Comparison of ENCODE assay signal across 15 mouse cellular contexts in the genomic region with DNA sequence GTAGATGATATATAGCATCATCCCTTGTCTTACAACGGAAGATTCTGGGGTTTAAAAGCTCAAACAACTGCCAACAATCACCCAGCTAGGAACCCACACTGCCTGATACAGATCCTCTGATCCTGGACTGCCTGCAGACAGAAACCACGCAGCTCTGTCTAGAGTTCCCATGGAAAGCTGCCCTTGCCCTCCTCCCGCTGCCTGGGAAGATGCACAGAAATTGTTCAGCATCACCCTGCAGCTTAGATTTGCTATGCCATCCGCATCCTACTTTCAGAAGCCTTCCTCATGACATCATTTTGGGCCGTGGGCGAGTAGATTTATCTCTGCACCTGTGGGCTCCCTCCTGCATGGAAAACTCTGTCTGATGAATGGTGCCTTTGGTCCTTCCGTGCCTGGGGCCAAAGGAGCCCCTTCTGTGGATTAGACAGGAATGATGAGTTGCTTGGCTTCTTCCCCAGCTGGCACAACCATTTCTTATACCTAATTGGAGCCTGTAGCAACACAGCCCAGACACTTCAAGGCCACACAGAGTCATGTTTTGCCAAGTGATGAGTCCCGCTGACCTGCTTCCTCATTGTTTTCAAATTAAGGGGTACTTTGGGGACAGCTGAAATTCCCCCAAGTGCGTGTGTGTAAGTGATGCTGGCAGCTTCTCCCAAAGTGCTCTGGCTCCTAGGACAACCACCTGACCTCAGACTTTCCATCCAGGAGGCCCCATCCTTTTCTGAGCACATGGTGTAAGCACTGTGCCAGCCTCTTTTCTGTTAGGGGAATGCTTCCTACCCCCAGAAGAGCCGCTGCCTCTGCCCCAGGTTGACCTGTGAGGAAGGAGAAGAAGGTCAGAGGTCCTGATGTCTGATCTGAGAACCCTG.
DNase-seq lines count a peak whose midpoint lies in the region; ATAC-seq and TF ChIP-seq lines count a peak whose summit lies in the region.
"Had no signal": no experiment of that assay in that cellular context is flagged by ENCODE, and none has a peak within 500 bp of the region (broad histone marks: within the 10 kb centered on the region; RNA-seq: fewer than 3 reads in every experiment).

No protein-coding gene starts in this region.

- H3K36me3 ChIP-seq in forebrain, embryonic 14.5 days (ENCODE audit: control insufficient read depth, insufficient read depth, low read length), result no peaks in the 10 kb centered on the region
- no peaks in the 10 kb centered on the region for H3K36me3 ChIP-seq in forebrain, embryonic 12.5 days (replicated peaks)
- no peaks in the 10 kb centered on the region for H3K36me3 ChIP-seq in midbrain, embryonic 16.5 days (ENCODE audit: control insufficient read depth, insufficient read depth, low read length)
- H3K36me3 ChIP-seq in embryonic facial prominence, embryonic 10.5 days (replicated peaks), result no peaks in the 10 kb centered on the region
- no peaks in the 10 kb centered on the region for H3K36me3 ChIP-seq in thymus, adult 2 months (ENCODE audit: control insufficient read depth, insufficient read depth, low read length)
- H3K36me3 ChIP-seq: G1E; liver, embryonic 12.5 days had no signal

- no peak overlapping the region for H3K9ac ChIP-seq in forebrain, embryonic 14.5 days (ENCODE audit: low read length)
- no peak overlapping the region for H3K9ac ChIP-seq in forebrain, embryonic 12.5 days
- no peak overlapping the region for H3K9ac ChIP-seq in midbrain, embryonic 16.5 days (ENCODE audit: low read depth, low read length)
- H3K9ac ChIP-seq: forebrain, embryonic 13.5 days; liver, embryonic 12.5 days had no signal

- no peak for TF ChIP-seq POLR2A in thymus, adult 2 months (IDR thresholded peaks at IDR 0.05; ENCODE audit: control insufficient read depth, extremely low read depth, insufficient read depth, low read length, poor library complexity)

- no peak overlapping the region for H3K4me3 ChIP-seq in forebrain, embryonic 14.5 days (ENCODE audit: low read depth, low read length)
- H3K4me3 ChIP-seq in forebrain, embryonic 12.5 days (replicated peaks), result no peak overlapping the region
- no peak overlapping the region for H3K4me3 ChIP-seq in midbrain, embryonic 16.5 days (ENCODE audit: low read depth, low read length)
- no peak overlapping the region for H3K4me3 ChIP-seq in embryonic facial prominence, embryonic 10.5 days
- no peak overlapping the region for H3K4me3 ChIP-seq in thymus, adult 2 months (ENCODE audit: control insufficient read depth, insufficient read depth, low read length)
- H3K4me3 ChIP-seq: forebrain, embryonic 13.5 days; liver, embryonic 12.5 days had no signal

- no peak for TF ChIP-seq CTCF in thymus, adult 2 months (IDR thresholded peaks at IDR 0.05; ENCODE audit: borderline replicate concordance, control insufficient read depth, extremely low read depth, insufficient read depth, low read length, poor library complexity)

- no peaks in the 10 kb centered on the region for H3K27me3 ChIP-seq in forebrain, embryonic 14.5 days (replicated peaks; ENCODE audit: control insufficient read depth, insufficient read depth, low read length)
- no peaks in the 10 kb centered on the region for H3K27me3 ChIP-seq in forebrain, embryonic 12.5 days
- H3K27me3 ChIP-seq in midbrain, embryonic 16.5 days (ENCODE audit: control insufficient read depth, insufficient read depth, low read depth, low read length), result no peaks in the 10 kb centered on the region
- no peaks in the 10 kb centered on the region for H3K27me3 ChIP-seq in embryonic facial prominence, embryonic 10.5 days (replicated peaks; ENCODE audit: low read depth, poor library complexity, severe bottlenecking)
- H3K27me3 ChIP-seq in thymus, adult 2 months (ENCODE audit: control insufficient read depth, insufficient read depth, low read length), result no peaks in the 10 kb centered on the region
- H3K27me3 ChIP-seq: forebrain, embryonic 13.5 days; liver, embryonic 12.5 days had no signal

- peak; percentile 32 for DNase-seq in forebrain, embryonic 14.5 days (ENCODE audit: low spot score)
- peak; percentile 96 for DNase-seq in Muller cell, postnatal 12 days (ENCODE audit: inconsistent ontology term)
- DNase-seq in brain, adult 2 months (ENCODE audit: low read depth, low spot score), result peak; percentile 70
- no peak for DNase-seq in embryonic facial prominence, embryonic 10.5 days (ENCODE audit: low spot score)
- no peak for DNase-seq in thymus, adult 2 months
- no peak for DNase-seq in thymus, adult 18-20 months
- DNase-seq: B cell, adult 2 months; gastrocnemius, postnatal 10 days had no signal

- H3K4me1 ChIP-seq in forebrain, embryonic 14.5 days (ENCODE audit: control insufficient read depth, insufficient read depth, low read length), result no peaks in the 10 kb centered on the region
- H3K4me1 ChIP-seq in forebrain, embryonic 12.5 days, result no peaks in the 10 kb centered on the region
- no peaks in the 10 kb centered on the region for H3K4me1 ChIP-seq in midbrain, embryonic 16.5 days (ENCODE audit: control insufficient read depth, insufficient read depth, low read length)
- H3K4me1 ChIP-seq in embryonic facial prominence, embryonic 10.5 days, result 0 out of 2 replicates have a peak, but pooled peaks cover 5% of the 10 kb centered on the region
- no peaks in the 10 kb centered on the region for H3K4me1 ChIP-seq in thymus, adult 2 months (replicated peaks; ENCODE audit: control insufficient read depth, insufficient read depth, low read length)
- H3K4me1 ChIP-seq: liver, embryonic 12.5 days had no signal

- ATAC-seq in forebrain, embryonic 14.5 days, result peak; percentile 32; the same call in 1 of the 2 replicates
- ATAC-seq in forebrain, embryonic 12.5 days (ENCODE audit: low FRiP score), result no peak
- ATAC-seq in midbrain, embryonic 16.5 days, result peak; percentile 58
- ATAC-seq: activated CD4-positive, CD25-positive, alpha-beta regulatory T cell, adult 4 months; forebrain, embryonic 13.5 days; intestine, postnatal 0 days; liver, embryonic 12.5 days had no signal

- WGBS in forebrain, embryonic 14.5 days, result 76% methylated on average over 10 of the region's 10 CpGs
- WGBS in forebrain, embryonic 12.5 days, result 85% methylated on average over 10 of the region's 10 CpGs
- 77% methylated on average over 10 of the region's 10 CpGs for WGBS in midbrain, embryonic 16.5 days
- 83% methylated on average over 10 of the region's 10 CpGs for WGBS in embryonic facial prominence, embryonic 10.5 days
- 92% methylated on average over 10 of the region's 10 CpGs for WGBS in thymus, adult 2 months

- H3K9me3 ChIP-seq in forebrain, embryonic 14.5 days (replicated peaks; ENCODE audit: control insufficient read depth, low read length), result no peaks in the 10 kb centered on the region
- H3K9me3 ChIP-seq in forebrain, embryonic 12.5 days, result no peaks in the 10 kb centered on the region
- H3K9me3 ChIP-seq in midbrain, embryonic 16.5 days (replicated peaks; ENCODE audit: control insufficient read depth, low read length, poor library complexity, severe bottlenecking), result no peaks in the 10 kb centered on the region
- H3K9me3 ChIP-seq in embryonic facial prominence, embryonic 10.5 days, result no peaks in the 10 kb centered on the region
- H3K9me3 ChIP-seq: forebrain, embryonic 13.5 days; G1E; liver, embryonic 12.5 days had no signal

- no peak overlapping the region for H3K4me2 ChIP-seq in forebrain, embryonic 14.5 days (ENCODE audit: low read length)
- H3K4me2 ChIP-seq in forebrain, embryonic 12.5 days, result no peak overlapping the region
- H3K4me2 ChIP-seq in midbrain, embryonic 16.5 days (ENCODE audit: low read length), result no peak overlapping the region
- H3K4me2 ChIP-seq: forebrain, embryonic 13.5 days; liver, embryonic 12.5 days had no signal

- no peak overlapping the region for H3K27ac ChIP-seq in forebrain, embryonic 14.5 days (ENCODE audit: low read depth, low read length)
- H3K27ac ChIP-seq in forebrain, embryonic 12.5 days, result no peak overlapping the region
- H3K27ac ChIP-seq in midbrain, embryonic 16.5 days (ENCODE audit: low read length), result no peak overlapping the region
- no peak overlapping the region for H3K27ac ChIP-seq in embryonic facial prominence, embryonic 10.5 days (replicated peaks)
- no peak overlapping the region for H3K27ac ChIP-seq in thymus, adult 2 months (ENCODE audit: control insufficient read depth, insufficient read depth, low read length)
- H3K27ac ChIP-seq: forebrain, embryonic 13.5 days; liver, embryonic 12.5 days had no signal

Comparison
In these comparisons a context has a peak if more than half of its experiments do, and no peak if none do; other contexts are left out.
1. DNase-seq: peak in forebrain, embryonic 14.5 days (single experiment), Muller cell, postnatal 12 days (single experiment) and brain, adult 2 months (single experiment); none in embryonic facial prominence, embryonic 10.5 days (single experiment), thymus, adult 2 months (single experiment) and thymus, adult 18-20 months (0 of 2).